10 mouse cellular contexts compared by ENCODE assay signal in genomic region chr3:53063423-53064147, GRCm38 (mm10). TPM values are rescaled to one million over a fixed set of nuclear protein-coding genes. Genes with fewer than 3 reads are reported as not detected.
A peak's percentile ranks its signal among the peaks of the same experiment; 100 is the strongest.
DNase-seq lines count a peak whose midpoint lies in the region; ATAC-seq and TF ChIP-seq lines count a peak whose summit lies in the region.
"Had no signal": no experiment of that assay in that cellular context is flagged by ENCODE, and none has a peak within 500 bp of the region (broad histone marks: within the 10 kb centered on the region; RNA-seq: fewer than 3 reads in every experiment).

No protein-coding gene starts in this region.

- TF ChIP-seq CTCF in kidney, postnatal 0 days (IDR thresholded peaks at IDR 0.05; ENCODE audit: low read depth), result no peak
- TF ChIP-seq CTCF in kidney, adult 2 months (conservative IDR thresholded peaks at IDR 0.05; ENCODE audit: insufficient read depth, insufficient read length, low read depth, low read length), result no peak

- no peaks in the 10 kb centered on the region for H3K36me3 ChIP-seq in kidney, postnatal 0 days (ENCODE audit: insufficient read depth, low read length)
- H3K36me3 ChIP-seq in kidney, adult 2 months (ENCODE audit: control insufficient read depth, insufficient read depth, low read length), result no peaks in the 10 kb centered on the region
- no peaks in the 10 kb centered on the region for H3K36me3 ChIP-seq in limb, embryonic 14.5 days (ENCODE audit: control insufficient read depth, insufficient read depth, low read length)

- WGBS in kidney, postnatal 0 days, result 64% methylated on average over 13 of the region's 13 CpGs
- WGBS in kidney, adult 2 months, result 59% methylated on average over 13 of the region's 13 CpGs
- WGBS in limb, embryonic 14.5 days, result 33% methylated on average over 13 of the region's 13 CpGs

- intact Hi-C loops in gastrocnemius, postnatal 36 days (cut with DNase I), result no loop called here

- H3K9me3 ChIP-seq in kidney, postnatal 0 days (replicated peaks; ENCODE audit: low read length), result no peaks in the 10 kb centered on the region
- no peaks in the 10 kb centered on the region for H3K9me3 ChIP-seq in limb, embryonic 14.5 days (ENCODE audit: control insufficient read depth, low read length)

- no peak overlapping the region for H3K27ac ChIP-seq in kidney, postnatal 0 days
- no peak overlapping the region for H3K27ac ChIP-seq in kidney, adult 2 months (ENCODE audit: insufficient read depth, low read depth, low read length)
- H3K27ac ChIP-seq in limb, embryonic 14.5 days (replicated peaks; ENCODE audit: low read depth, low read length), result 0 out of 2 replicates have a peak overlapping the region, but pooled peaks have one; percentile 13

- peak; percentile 44 for DNase-seq in kidney, postnatal 0 days (ENCODE audit: low spot score)
- no peak for DNase-seq in kidney, adult 2 months
- DNase-seq in Muller cell, postnatal 12 days (ENCODE audit: inconsistent ontology term), result peak; percentile 82
- DNase-seq in gastrocnemius, postnatal 36 days, result peak; percentile 18 to 20
- no peak for DNase-seq in limb, embryonic 14.5 days (ENCODE audit: low spot score)
- no peak for DNase-seq in testis, postnatal 10 days (ENCODE audit: low spot score)
- no peak for DNase-seq in thymus, postnatal 14 days
- no peak for DNase-seq in spleen, postnatal 10 days (ENCODE audit: low spot score in 2 of 2)
- DNase-seq: cerebellum, adult 8-10 months; thymus, postnatal 36 days had no signal

- H3K27me3 ChIP-seq in kidney, postnatal 0 days (ENCODE audit: insufficient read depth, low read length), result no peaks in the 10 kb centered on the region
- H3K27me3 ChIP-seq in kidney, adult 2 months (replicated peaks; ENCODE audit: control insufficient read depth, insufficient read depth, low read length), result no peaks in the 10 kb centered on the region
- no peaks in the 10 kb centered on the region for H3K27me3 ChIP-seq in limb, embryonic 14.5 days (ENCODE audit: control insufficient read depth, insufficient read depth, low read length)

- no peak for ATAC-seq in kidney, postnatal 0 days (replicated peaks; ENCODE audit: low FRiP score, low read depth)
- ATAC-seq in limb, embryonic 14.5 days (ENCODE audit: low FRiP score, low read depth), result no peak

- no peak overlapping the region for H3K4me2 ChIP-seq in kidney, postnatal 0 days (ENCODE audit: low read length)
- peak overlapping the region; percentile 19 for H3K4me2 ChIP-seq in limb, embryonic 14.5 days (replicated peaks; ENCODE audit: low read depth, low read length, severe bottlenecking)

- H3K4me1 ChIP-seq in kidney, postnatal 0 days (replicated peaks; ENCODE audit: insufficient read depth, low read length), result peaks cover 17% of the 10 kb centered on the region
- no peaks in the 10 kb centered on the region for H3K4me1 ChIP-seq in kidney, adult 2 months (ENCODE audit: control insufficient read depth, insufficient read depth, low read length)
- H3K4me1 ChIP-seq in limb, embryonic 14.5 days (ENCODE audit: control insufficient read depth, insufficient read depth, low read length), result peaks cover 47% of the 10 kb centered on the region

- no peak for TF ChIP-seq POLR2A in kidney, adult 2 months (IDR thresholded peaks at IDR 0.05; ENCODE audit: low read depth, low read length)
- TF ChIP-seq POLR2A in limb, embryonic 14.5 days (IDR thresholded peaks at IDR 0.05; ENCODE audit: borderline replicate concordance, extremely low read depth, insufficient read depth, insufficient read length), result no peak

- H3K4me3 ChIP-seq in kidney, postnatal 0 days (replicated peaks; ENCODE audit: low read depth, low read length), result no peak overlapping the region
- H3K4me3 ChIP-seq in kidney, adult 2 months (ENCODE audit: insufficient read depth, low read depth, low read length), result no peak overlapping the region
- no peak overlapping the region for H3K4me3 ChIP-seq in limb, embryonic 14.5 days (replicated peaks; ENCODE audit: low read length)

- no peak overlapping the region for H3K9ac ChIP-seq in kidney, postnatal 0 days (ENCODE audit: low read depth, low read length)
- H3K9ac ChIP-seq in limb, embryonic 14.5 days (ENCODE audit: low read depth, low read length, severe bottlenecking), result 0 out of 2 replicates have a peak overlapping the region, but pooled peaks have one; percentile 12

RNA-seq across cellular contexts. Expression of gene Lhfp, which starts 22.3 kb away (rescaled TPM):
- polyA plus RNA-seq in kidney, postnatal 0 days (2015; fragmentation: Nextera tagmentation; extraction: Ambion mirVana), result 161 and 166 TPM in 2 replicates
- polyA plus RNA-seq in kidney, adult 2 months (2012; rRNA removed), result 43.7 and 47.7 TPM in 2 replicates
- 10 to 100 TPM; 12.0 to 12.1 TPM for total RNA-seq in gastrocnemius, postnatal 36 days (2021)
- polyA plus RNA-seq in limb, embryonic 14.5 days (2012; rRNA removed), result 83.3 and 91.0 TPM in 2 replicates
- polyA plus RNA-seq in limb, embryonic 14.5 days (2014; fragmentation: Nextera tagmentation; extraction: Ambion mirVana), result 94.0 and 105 TPM in 2 replicates

RNA-seq across cellular contexts. Expression of gene Cog6, which starts 46.5 kb away (rescaled TPM):
- polyA plus RNA-seq in kidney, postnatal 0 days (2015; fragmentation: Nextera tagmentation; extraction: Ambion mirVana), result 42.1 and 44.4 TPM in 2 replicates
- 21.5 and 22.2 TPM in 2 replicates for polyA plus RNA-seq in kidney, adult 2 months (2012; rRNA removed)
- 10 to 100 TPM; 34.8 to 36.3 TPM for total RNA-seq in gastrocnemius, postnatal 36 days (2021)
- 41.3 TPM in 2 replicates for polyA plus RNA-seq in limb, embryonic 14.5 days (2012; rRNA removed)
- polyA plus RNA-seq in limb, embryonic 14.5 days (2014; fragmentation: Nextera tagmentation; extraction: Ambion mirVana), result 52.8 and 55.6 TPM in 2 replicates

Comparison
In these comparisons a context has a peak if more than half of its experiments do, and no peak if none do; other contexts are left out.
1. DNase-seq: peak in kidney, postnatal 0 days (single experiment), Muller cell, postnatal 12 days (single experiment) and gastrocnemius, postnatal 36 days (2 of 2); none in kidney, adult 2 months (single experiment), limb, embryonic 14.5 days (single experiment), testis, postnatal 10 days (single experiment), thymus, postnatal 14 days (single experiment) and spleen, postnatal 10 days (0 of 2).